Mouse (Mus musculus) spleen, adult 12 weeks (tissue): Measurements from ENCODE around the gene Spsb4.

Experiments
- DNase-seq: peaks from one replicate; pipeline ENCODE4 v3.0.0; 2022; ENCODE audit warnings: low spot score

Gene Spsb4

DNA sequence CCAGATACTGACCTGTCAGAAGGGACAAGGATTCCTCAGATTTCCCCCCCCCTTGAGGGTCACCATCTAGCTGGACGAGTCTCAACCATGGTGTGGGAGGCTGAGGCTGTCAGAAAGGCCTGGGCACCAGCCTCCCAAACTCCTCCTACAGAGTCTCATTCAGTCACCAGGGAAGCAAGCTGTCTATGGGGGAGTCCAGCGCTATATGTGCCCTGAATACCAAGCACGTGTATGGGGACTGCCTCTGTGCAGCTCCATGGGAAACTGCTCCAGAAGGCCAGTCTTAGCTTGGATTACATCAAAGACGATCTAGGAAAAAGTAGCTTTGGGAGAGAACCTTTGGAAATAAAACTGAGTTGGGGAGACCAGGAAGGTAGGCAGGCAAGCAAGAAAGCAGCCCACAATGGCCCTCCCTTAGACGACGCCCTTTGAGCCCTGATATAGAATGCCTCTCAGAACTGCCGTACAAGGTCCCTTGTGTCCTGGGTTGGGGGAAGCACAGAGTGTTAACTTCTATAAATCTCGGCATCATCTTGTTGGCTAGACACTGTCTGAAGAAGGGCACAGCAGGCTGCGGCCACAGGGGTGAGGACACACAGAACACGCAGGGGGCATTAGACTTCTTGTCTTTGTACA is 40.4 kb downstream of the Spsb4 start:
- DNase-seq = no peak

DNA sequence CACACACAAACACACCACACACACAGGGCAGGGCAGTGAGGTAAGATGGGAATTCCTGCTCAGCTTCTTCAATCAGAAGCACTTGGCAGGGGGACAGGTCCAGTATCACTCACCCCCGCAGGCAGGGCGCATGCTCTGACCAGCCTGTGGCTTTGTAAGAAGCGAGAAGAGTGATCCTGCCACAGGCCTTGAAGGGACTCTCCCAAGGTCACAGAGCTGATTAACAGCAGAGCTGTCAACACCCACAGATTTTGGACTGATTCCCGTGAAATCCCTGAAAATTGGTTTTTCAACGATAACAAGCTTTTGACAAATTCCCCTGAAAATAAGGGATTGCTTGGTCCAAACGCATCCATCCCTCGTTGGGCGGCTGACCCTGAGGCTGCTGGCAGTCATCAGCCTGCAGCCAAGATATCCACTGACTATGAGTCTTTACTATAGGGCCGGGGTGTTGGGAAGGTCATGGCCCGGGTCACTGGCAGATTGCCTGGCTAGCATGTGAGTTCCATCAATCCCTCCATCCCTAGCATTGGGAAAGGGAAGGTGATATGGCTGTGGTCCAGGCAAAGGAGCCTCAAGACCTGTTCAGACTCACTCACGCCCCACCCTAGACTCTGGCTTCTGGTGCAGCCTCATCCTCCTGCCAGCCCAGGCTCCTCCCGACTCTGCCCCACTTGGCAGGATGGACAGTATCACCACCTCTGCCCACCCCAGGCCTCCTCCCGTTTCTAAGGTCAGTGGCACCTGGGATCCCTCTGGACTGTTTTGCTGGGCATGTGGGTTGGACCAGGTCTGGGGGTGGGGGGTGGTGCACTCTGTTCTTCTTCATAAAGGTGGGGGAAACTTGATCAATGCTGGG is 41.1 kb downstream of the Spsb4 start:
- DNase-seq = no peak

DNA sequence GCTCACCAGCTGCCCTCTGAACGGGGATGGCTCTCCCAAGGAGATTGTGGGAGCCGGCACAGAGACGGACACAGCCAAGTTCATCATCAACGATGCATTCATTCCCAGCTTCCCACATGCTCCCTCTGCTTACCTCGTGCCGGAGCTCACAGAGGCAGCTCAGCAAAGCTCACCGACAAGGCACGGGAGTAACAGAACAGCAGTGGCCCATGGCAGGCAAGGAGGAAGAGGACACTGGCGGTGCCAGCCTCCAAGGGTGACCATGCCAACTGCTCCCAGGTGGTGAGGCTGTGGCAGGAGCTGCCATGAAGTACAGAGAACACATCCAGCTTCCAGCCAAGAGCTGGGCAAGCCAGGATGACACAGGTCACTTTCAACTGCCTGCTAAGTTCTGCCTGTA is 45.6 kb downstream of the Spsb4 start:
- DNase-seq = no peak

DNA sequence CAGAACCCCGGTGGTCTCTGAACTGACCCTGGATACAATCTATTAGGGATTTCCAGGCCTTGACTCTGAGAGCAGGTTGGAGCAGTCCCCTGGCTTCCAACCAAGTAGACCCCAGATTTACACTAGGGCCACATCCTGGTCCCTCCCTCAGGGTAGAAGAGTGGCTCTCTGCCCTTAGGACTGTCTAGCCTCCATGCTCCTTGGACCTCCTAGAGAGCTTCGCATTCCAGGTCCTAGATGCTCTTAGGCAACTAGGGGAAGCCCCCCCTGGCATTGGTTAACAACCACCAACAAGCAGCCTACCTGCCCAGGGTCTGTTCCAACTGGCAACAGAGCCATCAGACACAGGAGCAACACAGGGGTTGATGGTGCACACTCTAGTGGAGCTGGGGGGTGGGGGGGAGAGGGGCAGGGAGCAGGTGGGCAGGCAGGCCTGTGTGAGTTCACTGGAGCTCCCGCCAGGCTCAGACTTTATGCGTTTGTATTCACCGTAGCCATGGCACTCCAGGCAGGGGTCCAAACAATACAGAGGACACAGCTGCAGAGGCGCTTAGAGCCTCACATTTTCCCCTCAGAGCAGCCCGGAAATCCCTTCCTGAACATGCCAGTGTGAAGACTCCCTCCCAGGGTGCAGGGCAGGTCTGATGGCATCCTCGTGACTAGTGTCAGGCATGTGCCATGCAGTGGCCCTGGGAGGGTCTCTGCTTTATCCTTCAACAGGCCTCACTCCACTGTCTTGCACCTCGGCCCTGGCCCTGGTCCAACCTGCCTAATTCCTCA is 46.8 kb downstream of the Spsb4 start:
- DNase-seq = no peak

DNA sequence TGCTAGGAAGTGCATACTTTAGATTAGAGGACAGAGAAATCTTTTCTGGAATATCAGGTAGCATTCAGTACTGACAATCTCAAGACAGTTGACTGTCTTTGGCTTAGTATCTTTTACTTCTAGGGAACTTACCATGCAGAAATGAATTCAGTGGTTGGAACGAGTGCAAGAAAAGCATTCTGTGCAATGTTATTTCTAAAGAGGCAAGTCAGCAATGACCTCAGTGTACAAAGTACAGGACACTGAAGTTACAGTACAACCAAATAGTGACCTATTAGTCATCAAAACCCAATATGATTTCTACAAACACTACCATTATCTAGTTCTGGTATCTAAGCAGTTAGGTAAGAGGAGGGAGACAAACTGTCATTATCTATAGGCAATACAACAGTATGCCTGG is 51.1 kb downstream of the Spsb4 start:
- DNase-seq = no peak

DNA sequence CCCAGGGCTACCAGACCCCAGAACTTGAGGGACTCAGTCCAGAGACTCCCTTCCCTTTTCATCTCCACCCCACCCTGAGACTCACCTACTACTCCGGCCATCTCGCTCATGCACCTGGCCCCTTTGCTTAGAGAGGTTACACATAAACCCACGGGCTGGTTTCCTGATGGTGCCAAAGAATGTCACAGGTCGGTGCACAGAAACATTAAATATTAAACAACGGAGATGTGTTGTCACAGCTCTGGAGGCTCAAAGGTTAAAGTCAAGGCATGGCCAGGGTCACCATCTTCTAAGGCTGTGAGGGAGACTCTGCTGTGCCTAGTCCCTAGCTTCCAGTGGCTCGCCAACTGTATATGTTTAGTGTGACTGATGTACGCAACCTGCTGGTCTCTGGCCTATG is 52.2 kb downstream of the Spsb4 start:
- no peak for DNase-seq

DNA sequence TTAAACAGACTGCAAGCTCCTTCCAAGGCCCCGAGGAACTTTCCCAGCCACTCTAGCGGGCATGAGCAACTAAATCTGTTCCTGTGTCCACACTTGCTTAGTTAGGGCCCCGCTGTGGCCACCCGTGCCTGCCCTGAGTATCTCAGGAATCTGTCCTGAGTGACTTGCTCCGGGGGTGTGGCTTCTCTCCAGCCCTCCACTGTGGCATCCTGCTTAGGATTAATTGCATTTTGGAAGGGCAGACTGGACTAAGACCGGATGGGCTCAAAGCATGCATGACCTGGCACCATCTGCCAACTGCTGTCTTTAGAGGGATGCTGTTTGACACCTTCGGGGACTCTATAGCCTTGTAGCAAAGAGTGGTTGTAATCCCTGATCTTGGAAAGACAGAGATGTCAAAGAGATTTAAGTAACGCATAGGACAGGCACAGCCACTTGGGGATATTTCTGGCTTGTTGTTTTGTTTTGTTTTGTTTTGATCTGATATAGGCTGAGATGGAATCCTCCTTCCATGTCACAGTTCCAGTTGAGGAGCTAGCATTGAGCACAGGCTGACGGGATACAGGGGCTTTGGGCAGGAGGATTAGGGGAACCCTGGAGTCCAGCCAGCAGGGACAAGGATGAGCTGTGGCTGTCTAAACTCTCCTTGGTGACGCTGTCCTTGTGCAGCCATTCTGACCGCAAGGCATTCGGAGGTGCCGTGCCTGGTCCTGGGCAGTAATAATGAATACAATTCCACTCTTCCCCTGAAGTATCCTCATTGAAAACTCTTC is 55.0 kb downstream of the Spsb4 start:
- DNase-seq = no peak

DNA sequence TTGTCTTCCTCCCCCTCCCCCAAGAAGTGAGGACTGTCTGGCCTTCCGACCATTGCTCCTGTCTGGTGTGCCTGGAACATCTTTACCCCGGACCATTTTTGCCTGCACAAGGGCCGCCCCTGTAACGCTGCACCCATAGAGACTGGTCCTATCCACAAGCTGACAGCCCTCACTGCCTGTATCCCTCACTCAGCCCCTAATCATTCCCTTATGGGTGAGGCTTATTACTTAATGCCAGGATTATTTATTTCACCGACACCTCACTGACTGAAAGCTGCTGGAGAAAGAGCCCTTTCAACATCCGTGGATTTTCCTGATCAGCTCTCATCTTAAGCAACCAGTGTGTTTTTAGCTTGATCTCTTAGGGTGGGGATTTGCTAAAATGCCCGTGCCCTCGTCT is 55.9 kb downstream of the Spsb4 start:
- DNase-seq = no peak

DNA sequence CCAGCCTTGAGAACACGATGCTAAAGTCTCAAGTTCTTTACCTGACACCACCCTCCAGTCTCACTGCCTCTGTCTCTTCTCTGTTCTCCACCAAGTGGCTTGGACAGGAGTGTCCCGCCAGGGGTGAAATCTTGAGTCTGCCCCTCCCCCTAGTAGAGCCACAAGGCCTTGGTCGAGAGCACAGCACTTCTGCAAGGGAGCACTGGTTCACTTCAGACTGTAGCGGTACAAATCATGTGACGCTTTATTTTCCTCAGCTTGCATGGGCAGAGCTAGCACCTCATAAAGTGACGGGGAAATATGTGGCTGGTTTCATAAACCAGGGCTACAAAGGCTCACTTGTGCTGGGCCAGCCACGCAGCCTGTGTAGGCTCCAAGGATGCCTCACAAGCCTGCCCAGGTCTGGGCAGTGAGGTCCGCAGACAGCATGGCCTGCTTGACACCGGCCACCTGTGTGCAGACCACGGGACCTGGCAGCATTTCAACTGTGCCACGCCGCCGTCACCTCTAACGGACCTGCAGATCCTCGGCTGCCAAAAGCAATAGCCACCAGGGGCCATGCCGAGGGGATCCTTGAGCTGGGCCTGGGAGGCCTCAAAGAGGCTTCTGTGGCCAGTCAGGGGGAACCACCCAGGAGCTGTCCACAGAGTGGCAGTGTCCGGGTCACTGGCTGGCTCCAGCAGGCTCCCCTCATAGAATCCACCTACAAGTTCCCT is 56.5 kb downstream of the Spsb4 start:
- DNase-seq = no peak

DNA sequence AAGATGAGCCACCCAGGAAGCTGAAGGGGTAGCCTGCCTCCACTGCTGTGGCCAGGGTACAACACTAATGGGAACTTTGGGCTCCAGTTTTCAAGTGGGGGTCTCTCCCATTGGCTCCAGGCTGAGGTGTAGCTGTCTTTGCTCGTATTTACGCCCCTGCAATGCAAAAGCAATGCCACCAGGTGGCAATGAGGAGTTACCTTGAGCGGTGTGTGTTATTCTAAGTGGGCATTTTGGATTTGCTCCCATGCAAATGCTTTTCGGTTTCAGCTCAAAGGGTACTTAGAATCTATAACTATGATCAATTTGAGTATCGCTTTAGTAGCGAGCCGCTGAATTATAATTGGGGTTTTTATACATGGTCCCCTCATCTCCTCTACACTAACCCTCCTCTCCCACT is 57.6 kb downstream of the Spsb4 start:
- DNase-seq = no peak

DNA sequence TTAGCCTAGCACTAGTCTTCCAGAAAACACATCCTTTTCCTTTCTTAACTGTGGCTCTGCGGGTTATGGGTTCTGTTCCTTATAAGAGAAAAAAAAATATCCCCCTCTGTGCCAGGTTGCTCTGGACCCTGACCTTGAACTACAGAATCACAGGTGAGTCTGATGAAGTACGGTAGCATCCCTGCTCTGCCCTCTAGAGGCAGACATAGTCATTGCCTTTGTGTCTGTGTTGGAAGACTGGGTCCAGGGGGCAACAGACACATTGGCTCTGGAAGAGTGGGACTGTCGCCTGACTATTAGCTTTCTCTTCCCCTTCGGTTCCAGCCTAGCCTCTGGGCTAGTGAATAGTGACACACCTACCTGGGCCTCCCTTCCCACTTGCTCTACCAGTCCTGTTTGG is 58.4 kb downstream of the Spsb4 start:
- DNase-seq = no peak

DNA sequence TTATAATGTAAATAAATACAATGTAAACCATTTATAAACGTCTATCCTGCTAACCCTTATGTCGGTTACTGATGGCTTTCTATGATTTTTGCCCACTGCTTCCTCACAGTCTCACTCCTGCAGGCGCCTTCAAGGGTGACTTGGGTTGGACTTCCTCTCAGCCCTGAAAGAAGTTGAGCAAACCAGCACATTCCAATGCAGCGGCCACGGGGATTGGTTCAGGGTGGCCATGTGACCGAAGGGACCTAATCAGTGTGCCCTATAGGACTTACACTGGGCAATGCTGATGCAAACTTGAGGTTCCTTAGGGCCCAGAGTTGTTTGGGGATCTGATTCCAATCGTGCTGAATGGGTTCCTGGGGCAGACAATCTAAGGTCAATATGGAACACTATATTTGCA is 59.2 kb downstream of the Spsb4 start:
- DNase-seq = no peak

DNA sequence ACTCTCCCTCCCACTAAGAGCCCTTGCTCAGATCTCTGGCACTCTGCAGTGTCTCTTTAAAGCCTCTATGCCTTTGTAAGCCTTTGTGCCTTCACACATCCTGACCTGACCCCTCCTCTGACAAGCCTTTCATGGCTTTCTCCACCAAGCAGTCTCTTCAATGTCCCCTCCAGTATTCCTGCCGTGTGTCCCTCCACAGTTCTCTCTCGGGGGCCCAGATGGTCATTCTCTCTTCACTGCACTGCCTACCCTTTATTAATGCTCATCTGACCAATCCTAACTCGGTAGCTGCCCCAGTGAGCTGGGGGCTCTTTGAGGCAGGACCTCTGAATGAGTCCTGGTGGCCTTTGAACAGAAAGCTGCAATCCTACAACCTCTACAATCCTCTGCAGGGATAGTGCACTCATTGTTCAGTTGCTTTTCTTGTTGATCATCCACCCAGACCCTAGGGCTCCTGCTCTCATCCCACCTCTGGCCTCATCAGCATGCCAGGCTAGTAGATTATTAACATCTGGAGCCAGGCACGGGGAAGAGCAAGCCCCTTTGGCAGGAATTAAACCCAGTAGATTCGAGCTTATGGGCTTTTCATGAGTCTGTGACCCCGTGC is 60.5 kb downstream of the Spsb4 start:
- DNase-seq = no peak

DNA sequence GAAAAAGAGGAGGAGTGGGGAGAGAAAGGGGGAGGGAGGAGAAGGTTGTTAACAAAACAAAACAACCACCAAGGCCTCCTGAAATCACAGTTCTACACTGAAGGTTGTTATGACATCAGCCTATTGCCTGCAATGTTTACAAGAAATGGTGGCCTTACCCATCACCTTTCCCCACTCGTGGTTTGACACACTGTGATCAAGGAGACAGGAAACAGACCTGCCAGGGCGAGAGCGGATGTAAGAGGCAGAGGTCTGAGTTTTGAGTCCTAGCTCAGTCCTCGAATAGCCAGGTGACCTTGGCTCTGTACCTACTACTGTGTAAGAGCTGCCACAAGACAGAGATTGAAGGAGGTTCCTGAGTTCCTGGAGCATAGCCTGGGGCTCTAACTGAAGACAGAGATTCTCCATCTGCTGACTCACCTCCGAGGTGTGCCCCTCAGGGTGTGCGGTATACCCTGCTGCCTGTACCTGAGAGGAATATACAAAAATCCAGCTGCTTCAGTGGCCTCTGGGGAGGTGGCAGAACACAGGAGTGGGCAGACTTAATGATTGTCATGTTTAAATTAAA is 61.3 kb downstream of the Spsb4 start:
- DNase-seq = no peak

DNA sequence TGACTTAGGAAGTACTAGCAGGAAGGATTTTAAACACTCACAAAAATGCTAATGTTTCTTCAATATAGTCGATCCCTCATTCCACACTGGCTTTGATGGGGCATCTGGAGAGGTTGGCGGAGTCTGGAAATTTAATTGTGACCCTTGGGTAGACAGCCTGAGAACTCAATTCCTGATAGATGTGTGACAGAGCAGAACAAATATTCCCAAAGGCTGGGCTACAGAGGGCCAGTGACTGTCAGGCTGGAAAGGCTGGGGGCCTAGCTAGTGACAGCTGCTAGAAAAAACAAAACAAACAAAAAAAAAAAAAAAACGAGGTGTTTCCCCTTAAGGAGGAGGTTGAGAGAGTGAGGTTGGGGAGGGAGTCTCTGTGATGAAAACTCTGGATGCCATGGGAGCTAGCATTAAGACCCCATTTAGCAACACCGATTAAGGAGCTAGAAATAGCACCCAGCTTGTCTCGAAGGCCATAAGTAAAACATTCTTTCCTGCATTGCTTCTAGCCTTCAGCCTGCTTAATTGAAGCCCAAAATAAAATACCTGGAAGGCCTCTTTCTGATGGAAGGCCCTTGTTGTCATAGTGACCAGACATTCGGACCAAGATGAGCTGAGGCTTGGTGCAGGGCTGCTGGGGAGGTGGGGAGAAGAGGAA is 61.9 kb downstream of the Spsb4 start:
- DNase-seq = no peak

DNA sequence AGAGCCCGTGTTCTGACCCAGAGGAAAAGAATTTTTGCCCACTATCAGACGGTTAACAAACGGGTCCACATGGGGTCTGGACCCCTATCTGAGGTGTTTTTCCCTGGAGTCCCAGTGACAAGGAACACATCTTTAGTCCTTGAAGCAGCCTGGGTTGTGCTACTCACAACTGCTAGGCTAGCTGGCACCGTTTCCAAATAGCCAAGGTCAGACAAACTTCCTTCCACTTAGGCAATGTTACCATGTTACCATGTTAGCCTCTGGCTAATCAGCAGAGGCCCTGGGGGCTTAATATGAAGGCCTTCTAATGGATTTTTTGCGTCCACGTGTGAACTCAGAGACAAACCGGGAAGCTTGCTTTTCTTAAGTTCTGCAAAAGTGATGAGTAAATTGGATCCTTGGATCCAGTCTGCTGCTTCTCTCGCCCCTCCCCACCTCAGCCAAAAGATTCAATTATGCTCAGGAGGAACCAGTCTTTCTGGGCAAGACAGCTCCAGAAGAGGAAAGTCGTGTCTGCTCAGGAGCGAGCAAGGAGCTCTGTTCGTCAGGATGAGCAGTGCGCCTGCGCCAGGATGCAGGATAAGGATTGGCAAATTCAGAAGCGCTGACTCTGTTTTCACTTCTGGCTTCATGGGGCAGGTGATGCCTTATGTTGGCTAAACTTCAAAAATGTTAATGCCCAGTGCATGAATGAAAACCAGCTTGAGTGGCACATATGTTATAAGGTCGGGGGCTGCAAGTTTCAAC is 64.4 kb downstream of the Spsb4 start:
- DNase-seq = no peak

DNA sequence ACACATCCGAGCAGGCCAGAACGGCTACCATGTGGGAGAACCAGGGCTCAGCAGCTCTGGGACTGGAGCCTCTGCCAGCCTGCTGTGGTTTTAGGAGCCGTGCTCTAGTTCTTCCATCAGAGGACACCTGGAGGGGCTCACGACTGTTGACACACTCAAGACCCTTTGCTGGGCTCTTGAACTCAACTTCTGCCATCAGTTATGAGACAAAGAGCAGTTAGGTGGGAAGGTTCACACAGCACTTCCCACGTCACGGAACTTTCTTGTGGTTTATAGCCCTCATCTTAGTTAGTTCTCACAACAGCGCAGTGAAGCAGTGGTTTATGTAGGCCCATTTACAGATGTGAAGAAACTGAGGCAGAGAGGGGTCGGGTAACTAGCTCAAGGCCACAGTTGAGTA is 65.2 kb downstream of the Spsb4 start:
- no peak for DNase-seq

DNA sequence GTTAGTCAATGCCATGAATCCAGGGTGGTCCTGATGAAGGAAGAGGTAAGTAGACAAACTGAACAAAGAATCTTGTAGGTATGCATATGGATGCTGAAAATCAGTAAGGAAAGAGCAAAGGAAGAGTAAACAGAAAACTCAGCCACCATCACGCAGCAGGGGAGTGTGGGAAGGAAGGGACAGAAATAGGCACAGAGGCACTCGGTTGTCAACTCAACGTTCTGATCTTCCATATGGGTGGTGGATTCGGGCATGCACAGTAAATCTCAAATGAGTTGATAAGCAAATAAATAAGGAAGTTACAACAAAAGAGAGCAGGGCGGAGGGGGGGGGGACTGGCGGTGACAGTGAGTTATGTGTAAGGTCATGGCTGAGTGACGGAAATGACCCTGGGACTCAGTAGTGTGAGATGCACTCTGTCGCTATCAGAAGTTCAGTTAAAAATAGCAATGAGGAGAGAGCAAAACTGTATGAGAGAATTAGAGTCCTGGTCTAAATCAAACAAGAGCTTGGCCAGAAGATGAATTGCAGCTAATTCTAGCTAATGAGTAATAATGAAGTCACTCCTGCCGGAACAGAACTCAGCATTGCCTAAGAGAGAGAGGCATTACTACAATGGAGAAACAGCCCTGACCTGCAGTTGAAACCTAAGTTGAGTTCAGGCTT is 66.2 kb downstream of the Spsb4 start:
- no peak for DNase-seq

DNA sequence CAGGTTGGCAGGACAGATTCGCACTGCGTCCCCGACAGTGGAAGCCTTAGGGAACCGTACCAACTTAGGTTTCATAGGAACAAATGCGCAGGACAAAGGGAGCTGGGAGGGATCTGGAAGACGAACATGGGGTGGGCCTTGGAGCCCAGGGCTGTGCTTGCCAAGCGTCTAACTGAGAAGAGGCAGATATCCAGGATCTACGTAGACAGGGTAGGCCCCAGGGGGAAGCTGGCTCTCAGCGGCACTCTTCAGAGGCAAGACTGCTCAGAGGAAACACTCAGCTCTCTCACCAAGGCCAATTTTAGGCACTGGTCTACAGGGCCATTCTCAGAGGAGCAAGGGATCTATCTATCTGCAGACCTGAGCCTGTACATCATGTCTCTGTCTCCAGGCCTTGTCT is 69.1 kb downstream of the Spsb4 start:
- no peak for DNase-seq
